In genomic region chr1:64616531-64616880, GRCm38 (mm10) we compare ENCODE assay signal across 9 mouse cellular contexts. TPM values are rescaled to one million over a fixed set of nuclear protein-coding genes. Genes with fewer than 3 reads are reported as not detected.
DNase-seq lines count a peak whose midpoint lies in the region; ATAC-seq and TF ChIP-seq lines count a peak whose summit lies in the region.
"Had no signal": no experiment of that assay in that cellular context is flagged by ENCODE, and none has a peak within 500 bp of the region (broad histone marks: within the 10 kb centered on the region; RNA-seq: fewer than 3 reads in every experiment).

No protein-coding gene starts in this region.

- H3K27me3 ChIP-seq in liver, postnatal 0 days (ENCODE audit: insufficient read depth, low read length) = no peaks in the 10 kb centered on the region
- H3K27me3 ChIP-seq: Patski had no signal

- peak overlapping the region; percentile 85 for H3K4me2 ChIP-seq in liver, postnatal 0 days (ENCODE audit: low read depth, low read length)

- peak; percentile 29 to 44 for DNase-seq in heart, adult 9 months (ENCODE audit: low spot score in 2 of 2)
- no peak for DNase-seq in heart, postnatal 36 days
- no peak for DNase-seq in ES-E14 (ENCODE audit: low read depth, low spot score)
- no peak for DNase-seq in liver, postnatal 0 days
- DNase-seq in layer of hippocampus, adult 9-11 months = no peak
- DNase-seq in gastrocnemius, postnatal 4 days (ENCODE audit: low spot score in 2 of 2) = no peak
- no peak for DNase-seq in urinary bladder, postnatal 4 days (ENCODE audit: low spot score in 2 of 2)

- H3K9ac ChIP-seq in ES-E14 (ENCODE audit: insufficient read depth, low read depth, low read length, poor library complexity, severe bottlenecking) = peak overlapping the region; percentile 92
- peak overlapping the region; percentile 88 for H3K9ac ChIP-seq in liver, postnatal 0 days (replicated peaks)

- H3K27ac ChIP-seq in ES-E14 (ENCODE audit: insufficient read depth, low read depth, low read length, poor library complexity, severe bottlenecking) = no peak overlapping the region
- peak overlapping the region; percentile 87 for H3K27ac ChIP-seq in liver, postnatal 0 days (ENCODE audit: low read depth)

- WGBS in liver, postnatal 0 days (ENCODE audit: insufficient replicate concordance) = 9% methylated on average over 8 of the region's 8 CpGs

- no peaks in the 10 kb centered on the region for H3K9me3 ChIP-seq in ES-E14 (ENCODE audit: control insufficient read depth, insufficient read depth, low read depth, low read length)
- no peaks in the 10 kb centered on the region for H3K9me3 ChIP-seq in liver, postnatal 0 days (ENCODE audit: low read length)

- peak; percentile 36 for ATAC-seq in granulocyte monocyte progenitor cell, adult 5-6 weeks (replicated peaks; ENCODE audit: poor library complexity, severe bottlenecking)
- ATAC-seq in liver, postnatal 0 days = peak; percentile 16

- no peaks in the 10 kb centered on the region; the same call in 1 of the 2 replicates for H3K36me3 ChIP-seq in ES-E14 (ENCODE audit: control insufficient read depth, insufficient read depth, low read length, poor library complexity, severe bottlenecking)
- H3K36me3 ChIP-seq in liver, postnatal 0 days (replicated peaks; ENCODE audit: insufficient read depth, low read length) = no peaks in the 10 kb centered on the region; the same call in 1 of the 2 replicates

- H3K4me3 ChIP-seq in ES-E14 (ENCODE audit: insufficient read depth in 1 of 2, low read depth in 1 of 2, low read length in 2 of 2, poor library complexity in 1 of 2, severe bottlenecking in 1 of 2) = peak overlapping the region; percentile 94 to 95
- peak overlapping the region; percentile 89 for H3K4me3 ChIP-seq in liver, postnatal 0 days (ENCODE audit: low read depth, low read length)

- no peak for TF ChIP-seq CTCF in liver, postnatal 0 days (IDR thresholded peaks at IDR 0.05; ENCODE audit: low read depth)

- H3K4me1 ChIP-seq in ES-E14 (ENCODE audit: control insufficient read depth in 2 of 2, insufficient read depth in 2 of 2, low read length in 2 of 2, poor library complexity in 1 of 2) = peaks cover 0 to 2% of the 10 kb centered on the region in 2 experiments; a peak in 1 of 4 replicates
- H3K4me1 ChIP-seq in liver, postnatal 0 days (ENCODE audit: insufficient read depth) = peaks cover 10% of the 10 kb centered on the region; the same call in 1 of the 2 replicates

- no peak for TF ChIP-seq EP300 in liver, postnatal 0 days (IDR thresholded peaks at IDR 0.05; ENCODE audit: low read depth)

- in situ Hi-C loops in ES-E14 (cut with MboI; ENCODE audit: low sequenced_read_pairs in 2 of 2, unreplicated experiment in 2 of 2) = no loop called here

- intact Hi-C loops in heart, postnatal 36 days (cut with DNase I) = loop anchor here (2.0 to 5.0 kb wide), 3 partner anchors 84 to 396 kb away; partner anchors contain the start of gene Creb1

TF ChIP-seq in ES-E14, 5 proteins besides CTCF, POLR2A, EP300 and RAD21:
- TF ChIP-seq ZC3H11A (IDR thresholded peaks at IDR 0.05; ENCODE audit: borderline replicate concordance, low read depth, low read length) = no peak
- no peak for TF ChIP-seq ZNF384 (IDR thresholded peaks at IDR 0.05; ENCODE audit: low read depth, low read length)
- no peak for TF ChIP-seq HCFC1 (IDR thresholded peaks at IDR 0.05; ENCODE audit: borderline replicate concordance, insufficient read depth, low read length)
- TF ChIP-seq MAFK (IDR thresholded peaks at IDR 0.05; ENCODE audit: insufficient read depth, low read depth, low read length) = no peak
- no peak for TF ChIP-seq CHD2 (IDR thresholded peaks at IDR 0.05; ENCODE audit: low read depth, low read length)

RNA-seq across cellular contexts. Expression of gene Mettl21a, which starts 0.5 kb away (rescaled TPM):
- 1 to 10 TPM; 7.5 to 8.8 TPM for total RNA-seq in heart, postnatal 36 days (2021)
- 18.6 and 25.8 TPM in 2 replicates for total RNA-seq in ES-E14 (2012; rRNA removed)
- 11.6 TPM in 2 replicates for total RNA-seq in granulocyte monocyte progenitor cell, adult 5-6 weeks (2014; fragmentation: Nextera tagmentation)
- total RNA-seq in granulocyte monocyte progenitor cell, adult 5-6 weeks (2017) = 8.1 and 11.2 TPM in 2 replicates
- polyA plus RNA-seq in liver, postnatal 0 days (2015; fragmentation: Nextera tagmentation; extraction: Ambion mirVana) = 6.7 and 7.4 TPM in 2 replicates
- 10 to 100 TPM; 11.5 to 19.4 TPM for total RNA-seq in gastrocnemius, postnatal 4 days (2021)

Comparison
In these comparisons a context has a peak if more than half of its experiments do, and no peak if none do; other contexts are left out.
1. DNase-seq: peak in heart, adult 9 months (2 of 2); none in heart, postnatal 36 days (0 of 2), ES-E14 (single experiment), liver, postnatal 0 days (single experiment), layer of hippocampus, adult 9-11 months (single experiment), gastrocnemius, postnatal 4 days (0 of 2) and urinary bladder, postnatal 4 days (0 of 2).